Mouse (Mus musculus) stomach, postnatal 0 days (tissue): ENCODE data around the gene Rtkn2.

Experiments
- CTCF ChIP-seq: IDR thresholded peaks from 2 replicates; pipeline ENCODE4 v1.5.1; 2016; ENCODE audit warnings: antibody characterized with exemption, low read depth, mild to moderate bottlenecking, moderate library complexity
- EP300 ChIP-seq: optimal IDR thresholded peaks from 2 replicates; pipeline ENCODE3; 2016; ENCODE audit warnings: antibody characterized with exemption

DNA sequence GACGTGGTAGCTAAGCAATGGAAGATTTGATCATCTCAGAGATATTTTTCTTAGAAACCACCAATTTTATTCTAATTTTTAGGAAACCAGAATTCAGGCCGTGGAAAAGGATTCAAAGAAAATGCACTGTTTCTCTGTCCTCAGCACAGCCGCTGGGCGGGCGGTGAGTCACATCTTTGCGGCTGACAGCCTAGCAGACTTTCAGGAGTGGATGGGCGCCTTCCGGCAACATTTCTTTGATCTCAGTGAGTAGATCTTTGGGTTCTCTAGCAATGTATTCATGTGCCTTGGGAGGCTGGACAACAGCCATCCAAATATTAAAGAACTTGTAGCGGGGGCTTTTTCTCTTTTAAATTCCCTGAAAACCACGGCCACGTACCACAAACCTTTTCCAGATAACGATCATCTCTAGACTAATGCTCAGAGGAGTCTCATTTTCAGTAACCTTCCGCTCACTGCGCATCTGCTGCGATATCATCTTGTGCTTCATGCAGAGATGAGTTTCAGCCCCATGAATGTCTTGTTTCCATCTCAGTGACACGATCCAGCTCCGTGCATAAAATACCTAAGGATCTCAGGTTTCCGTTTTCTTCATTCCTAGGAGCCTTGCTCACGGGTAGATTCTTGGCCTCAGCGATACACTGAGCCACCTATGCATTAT, 56.5 kb downstream of the Rtkn2 start:
- TF ChIP-seq EP300 (no peak), CTCF (no peak)
